Mouse (Mus musculus): Measurements from ENCODE around the gene Ibtk. TPM values are rescaled to one million over a fixed set of nuclear protein-coding genes. Genes with fewer than 3 reads are reported as not detected.
"Not testable (repeated sequence)": the region's sequence is repeated elsewhere in the genome, so short reads cannot be mapped to it uniquely, and the experiment has no call there.

Gene Ibtk
- 60.9 and 66.7 TPM in 2 replicates for total RNA-seq (2015; ENCODE audit: low replicate concordance)
- total RNA-seq (2017; ENCODE audit: low replicate concordance) = 132 and 138 TPM in 2 replicates

DNA sequence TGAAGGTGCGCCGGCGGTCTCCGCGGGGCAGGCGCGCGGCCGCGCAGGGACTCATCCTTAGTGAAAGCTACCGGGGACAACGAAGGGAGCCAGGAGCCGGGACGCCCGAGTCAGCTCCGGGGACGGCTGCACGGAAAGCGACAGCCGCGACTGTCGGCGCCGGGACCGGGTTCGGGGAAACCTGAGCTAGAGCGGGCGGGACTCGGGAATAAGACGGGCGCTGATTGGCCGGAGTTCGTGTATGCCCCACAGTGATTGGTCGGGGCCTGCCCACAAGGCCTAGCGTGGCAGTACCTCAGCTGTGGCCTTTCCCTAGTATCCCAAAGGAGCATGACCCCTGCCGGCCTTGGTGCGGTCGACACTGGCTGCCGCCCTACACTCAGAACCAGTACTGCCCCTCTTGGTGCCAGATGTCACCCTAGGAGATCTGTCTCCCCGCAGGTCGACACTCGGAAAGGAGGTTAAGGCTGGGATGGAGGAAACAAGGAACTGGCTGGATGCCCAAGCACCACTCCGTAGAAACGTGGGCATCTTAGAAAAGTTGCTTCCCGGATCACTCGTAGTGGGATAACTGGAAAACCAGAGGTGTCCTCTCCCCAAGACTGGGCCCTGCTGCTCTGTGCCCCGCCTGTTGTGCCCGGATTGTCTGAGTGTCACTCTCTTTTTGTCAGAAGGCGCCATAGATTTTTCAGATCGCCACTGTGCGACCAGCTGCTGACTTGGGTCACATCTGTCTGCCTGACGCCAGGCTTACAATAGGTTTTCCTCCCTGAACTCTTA lies at the start of gene Ibtk:
Gene Ibtk, minus strand, starts transcription at position 193 of the 780 bp plus-strand sequence.
- ATAC-seq (replicated peaks; ENCODE audit: low FRiP score, poor library complexity, severe bottlenecking) = peak; percentile 83

DNA sequence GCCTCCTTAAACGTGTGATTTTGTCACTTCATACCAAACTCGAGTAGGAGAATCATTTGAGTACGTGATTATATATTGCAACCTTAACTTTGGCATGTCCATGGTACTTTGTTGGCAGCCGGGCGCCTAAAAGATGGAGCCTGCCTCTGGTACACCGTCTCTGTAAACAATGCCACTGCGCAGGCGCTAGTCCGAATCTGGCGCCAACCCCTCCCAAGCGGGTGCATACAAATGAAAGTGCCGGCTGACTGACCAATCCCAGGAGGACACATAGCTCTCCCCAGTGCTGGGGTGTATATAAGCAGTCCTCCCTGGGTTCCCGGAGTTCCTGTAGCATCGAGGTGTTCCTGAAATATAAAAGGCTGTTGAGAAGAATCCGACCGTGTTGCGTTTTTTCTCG lies 42.4 kb upstream of the Ibtk start:
- not testable (repeated sequence) for ATAC-seq (replicated peaks; ENCODE audit: low FRiP score, poor library complexity, severe bottlenecking)

DNA sequence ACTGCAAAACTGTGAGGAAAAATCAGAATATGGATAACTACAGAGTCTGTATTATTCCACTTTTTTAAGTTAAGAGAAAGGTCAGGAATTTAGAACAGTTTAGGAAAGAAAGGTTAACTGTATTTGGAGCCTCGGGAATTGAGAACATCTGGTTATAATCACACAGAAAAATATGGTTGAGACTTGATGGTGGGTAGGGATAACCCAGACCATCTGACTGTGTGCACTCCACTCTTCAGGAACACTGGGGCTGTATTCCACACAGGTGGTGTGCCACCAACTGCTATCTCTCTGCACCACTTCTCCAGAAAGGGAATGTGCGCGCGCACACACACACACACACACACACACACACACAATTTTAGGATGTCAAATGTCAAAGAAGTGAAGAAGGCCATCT lies 31.1 kb upstream of the Ibtk start:
- ATAC-seq (replicated peaks; ENCODE audit: low FRiP score, poor library complexity, severe bottlenecking) = no peak

- no peak for ATAC-seq (replicated peaks; ENCODE audit: low FRiP score, poor library complexity, severe bottlenecking)
Observed at GRCm38 (mm10) chr9:85779458-85779857, 30.3 kb upstream of the Ibtk start.

DNA sequence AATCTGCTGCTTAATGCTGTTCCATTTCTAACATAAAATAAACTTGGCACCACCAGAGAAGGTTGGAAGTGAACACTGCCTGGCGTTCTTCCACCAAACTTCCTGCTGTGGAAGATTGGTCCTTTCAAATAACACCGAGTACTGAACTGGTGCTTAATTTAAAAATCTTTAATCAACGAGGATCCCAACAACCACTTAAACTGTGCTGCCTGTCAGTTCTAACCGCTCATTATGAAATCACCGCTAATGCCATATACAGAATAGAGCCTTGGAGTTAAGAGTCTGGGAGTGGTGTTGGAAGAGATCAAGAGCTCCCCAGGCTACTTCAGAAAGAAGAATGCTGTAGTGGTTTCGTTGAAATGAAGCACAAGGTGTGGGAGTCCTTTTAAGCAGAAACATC lies 28.4 kb upstream of the Ibtk start:
- no peak for ATAC-seq (replicated peaks; ENCODE audit: low FRiP score, poor library complexity, severe bottlenecking)

- 0 out of 2 replicates have a peak, but pooled peaks have one; percentile 34 for ATAC-seq (replicated peaks; ENCODE audit: low FRiP score, poor library complexity, severe bottlenecking)
Observed at GRCm38 (mm10) chr9:85772280-85772679, 23.1 kb upstream of the Ibtk start.

DNA sequence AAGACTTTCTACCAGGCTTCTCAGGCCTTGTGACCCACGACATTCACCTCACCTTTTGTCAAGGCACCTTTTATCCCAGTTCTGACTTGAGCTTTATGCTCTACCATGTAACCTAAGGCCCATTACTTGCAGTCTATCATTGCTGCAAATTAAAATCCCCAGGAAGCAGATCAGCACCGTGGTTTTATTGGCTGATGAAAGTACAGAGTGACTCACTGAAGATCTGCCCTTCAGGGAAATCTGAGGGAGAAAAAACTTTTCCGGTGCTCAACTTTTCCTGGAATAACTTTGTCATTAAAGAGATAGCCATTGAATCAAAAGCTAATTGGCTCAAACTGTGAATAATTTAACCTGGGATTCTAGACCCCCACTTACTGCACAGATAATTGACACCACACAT lies 22.3 kb upstream of the Ibtk start:
- no peak for ATAC-seq (replicated peaks; ENCODE audit: low FRiP score, poor library complexity, severe bottlenecking)

DNA sequence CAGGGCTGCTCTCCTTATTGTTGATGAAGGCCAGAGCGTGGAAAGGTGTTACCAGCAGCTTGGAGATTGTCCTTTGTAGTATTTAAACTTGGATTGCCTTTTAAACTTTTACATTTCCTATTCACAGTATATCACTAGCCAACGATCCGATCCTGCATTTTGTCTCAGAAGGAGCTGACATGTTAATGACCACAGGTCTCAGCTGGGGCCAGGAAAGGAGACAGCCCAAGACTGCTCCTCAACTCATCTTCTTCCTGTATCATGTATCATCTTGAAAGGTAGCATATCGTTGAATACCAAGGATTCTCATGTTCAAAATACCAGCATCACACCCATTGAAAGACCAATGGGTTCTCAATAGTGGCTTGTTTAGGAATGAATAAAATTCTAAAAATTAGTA lies 21.2 kb upstream of the Ibtk start:
- ATAC-seq (replicated peaks; ENCODE audit: low FRiP score, poor library complexity, severe bottlenecking) = no peak

- no peak for ATAC-seq (replicated peaks; ENCODE audit: low FRiP score, poor library complexity, severe bottlenecking)
Observed at GRCm38 (mm10) chr9:85769057-85769789, 20.1 kb upstream of the Ibtk start.

- no peak for ATAC-seq (replicated peaks; ENCODE audit: low FRiP score, poor library complexity, severe bottlenecking)
Observed at GRCm38 (mm10) chr9:85767255-85767654, 18.1 kb upstream of the Ibtk start.

DNA sequence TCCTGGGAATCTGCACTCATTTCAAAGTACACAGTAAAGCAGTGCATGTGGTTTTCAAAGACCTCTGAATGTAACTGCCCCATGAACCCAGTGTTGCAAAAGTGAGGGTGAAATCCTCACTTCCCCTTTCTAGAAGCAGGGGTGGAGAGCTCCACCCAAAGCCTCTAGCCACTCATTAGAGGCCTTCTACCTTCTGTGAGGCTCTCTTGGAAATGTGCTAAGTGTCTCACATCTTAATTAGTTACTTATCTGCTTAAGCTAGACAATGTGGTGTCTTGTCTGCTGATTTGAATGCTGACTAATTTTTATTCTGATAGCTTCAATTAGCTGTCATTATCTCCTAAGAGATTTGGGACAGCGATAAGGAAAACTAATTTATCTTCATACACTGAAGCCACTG lies 13.3 kb upstream of the Ibtk start:
- ATAC-seq (replicated peaks; ENCODE audit: low FRiP score, poor library complexity, severe bottlenecking) = no peak

- peak; percentile 15 for ATAC-seq (replicated peaks; ENCODE audit: low FRiP score, poor library complexity, severe bottlenecking)
Observed at GRCm38 (mm10) chr9:85750797-85751196, 1.7 kb upstream of the Ibtk start.

- peak; percentile 78 for ATAC-seq (replicated peaks; ENCODE audit: low FRiP score, poor library complexity, severe bottlenecking)
Observed at GRCm38 (mm10) chr9:85749922-85750509, 882 bp upstream of the Ibtk start.

DNA sequence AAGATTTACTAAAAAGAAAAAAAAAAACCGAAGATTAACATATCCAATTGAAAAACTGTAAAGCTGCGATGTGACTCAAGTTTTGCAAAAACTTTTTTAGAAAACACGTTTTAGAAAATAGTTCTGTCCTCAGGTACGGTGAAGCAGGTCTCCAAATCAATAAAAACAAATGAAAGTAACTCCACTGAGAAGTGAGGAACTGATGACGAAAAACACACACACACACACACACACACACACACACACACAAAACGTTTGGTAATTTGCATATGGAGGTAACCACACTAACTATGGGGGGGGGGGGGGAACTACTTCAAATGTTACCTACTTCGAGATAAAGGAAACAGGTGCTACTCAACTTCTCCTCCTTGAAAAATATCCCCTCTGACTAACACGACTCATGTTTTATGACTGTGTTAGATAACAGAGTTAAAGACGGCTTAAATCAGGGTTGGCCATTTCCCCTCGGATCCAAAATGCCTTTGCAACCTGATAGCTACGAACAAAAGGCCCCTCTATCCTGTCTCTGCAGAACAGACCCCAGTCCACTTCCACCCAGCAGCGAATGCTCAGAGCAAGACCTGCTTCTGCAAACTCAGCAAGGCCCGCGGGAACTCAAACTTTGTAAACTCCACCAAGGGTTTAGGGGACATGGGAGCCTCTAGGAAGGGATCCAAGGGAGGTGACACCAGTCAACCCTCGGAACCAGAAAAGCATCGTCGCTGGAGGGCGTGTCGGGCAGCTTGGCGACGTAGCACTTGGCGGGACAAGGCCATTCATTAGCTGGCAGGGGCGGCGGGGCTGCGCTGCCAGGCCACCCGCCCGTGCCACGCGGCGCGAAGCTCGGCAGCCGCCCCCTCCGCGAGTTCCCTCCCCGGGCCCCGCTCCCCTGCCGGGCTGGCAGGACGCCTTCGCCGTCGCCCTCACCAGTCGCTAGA lies 661 bp downstream of the Ibtk start:
- ATAC-seq (replicated peaks; ENCODE audit: low FRiP score, poor library complexity, severe bottlenecking) = peak; percentile 65

DNA sequence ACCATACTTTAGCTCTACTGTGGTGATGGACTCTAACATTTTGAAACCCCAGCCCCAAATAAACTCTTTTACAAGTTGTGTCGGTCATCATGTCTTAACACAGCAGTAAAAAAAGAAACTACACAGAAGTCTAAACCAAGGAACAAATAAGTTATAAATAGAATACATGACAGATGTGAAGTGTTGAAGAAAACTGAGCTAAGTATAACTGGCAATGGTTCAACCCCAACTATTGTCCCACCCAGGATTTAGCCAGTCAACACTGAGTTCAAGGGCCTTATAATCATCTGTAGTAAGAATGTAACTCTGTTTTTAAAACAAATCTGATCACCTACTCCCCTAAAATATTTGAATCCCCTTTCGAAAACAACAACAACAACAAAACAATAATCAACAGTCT lies 3.6 kb downstream of the Ibtk start:
- no peak for ATAC-seq (replicated peaks; ENCODE audit: low FRiP score, poor library complexity, severe bottlenecking)

- ATAC-seq (replicated peaks; ENCODE audit: low FRiP score, poor library complexity, severe bottlenecking) = no peak
Observed at GRCm38 (mm10) chr9:85743358-85743757, 5.8 kb downstream of the Ibtk start.

GRCm38 (mm10) chr9:85742107-85742506 lies 7.0 kb downstream of the Ibtk start:
- ATAC-seq (replicated peaks; ENCODE audit: low FRiP score, poor library complexity, severe bottlenecking) = no peak

DNA sequence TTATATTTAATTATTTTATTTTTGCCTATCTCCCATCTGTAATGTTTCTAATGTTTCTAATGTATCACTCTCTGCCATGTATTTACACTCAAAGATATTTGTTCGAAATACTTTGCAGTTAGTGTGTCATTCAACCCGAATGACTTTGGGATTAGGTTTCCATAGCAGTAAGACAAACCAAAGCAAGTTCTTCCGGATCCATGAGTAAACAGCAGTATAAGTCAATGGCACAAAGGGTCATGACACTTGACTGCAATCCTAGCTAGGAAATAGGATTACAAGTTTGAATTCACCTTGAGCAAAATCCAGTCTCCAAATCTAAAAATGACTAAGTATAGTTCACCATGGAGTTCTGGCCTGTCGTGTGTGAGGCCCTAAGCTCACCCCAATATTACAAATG lies 9.9 kb downstream of the Ibtk start:
- no peak for ATAC-seq (replicated peaks; ENCODE audit: low FRiP score, poor library complexity, severe bottlenecking)

DNA sequence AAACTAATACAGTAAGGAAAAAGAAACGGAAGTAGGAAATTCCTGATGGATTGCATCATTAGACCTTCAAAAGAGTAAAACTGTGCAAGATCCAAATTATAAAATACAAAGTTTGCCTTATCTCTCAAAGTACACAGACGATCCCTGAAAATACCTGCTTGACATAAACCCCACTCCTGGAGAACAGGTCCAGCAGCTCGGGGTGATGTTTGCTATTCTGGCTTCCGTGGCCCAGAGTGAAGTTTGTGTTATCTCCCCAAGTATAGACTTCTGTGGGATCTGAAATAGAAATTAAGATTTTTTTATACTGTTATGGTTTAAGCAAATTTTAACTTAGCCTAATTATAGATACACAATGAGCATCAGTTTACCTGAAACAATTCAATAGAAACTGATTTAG lies 14.3 kb downstream of the Ibtk start:
- no peak for ATAC-seq (replicated peaks; ENCODE audit: low FRiP score, poor library complexity, severe bottlenecking)

DNA sequence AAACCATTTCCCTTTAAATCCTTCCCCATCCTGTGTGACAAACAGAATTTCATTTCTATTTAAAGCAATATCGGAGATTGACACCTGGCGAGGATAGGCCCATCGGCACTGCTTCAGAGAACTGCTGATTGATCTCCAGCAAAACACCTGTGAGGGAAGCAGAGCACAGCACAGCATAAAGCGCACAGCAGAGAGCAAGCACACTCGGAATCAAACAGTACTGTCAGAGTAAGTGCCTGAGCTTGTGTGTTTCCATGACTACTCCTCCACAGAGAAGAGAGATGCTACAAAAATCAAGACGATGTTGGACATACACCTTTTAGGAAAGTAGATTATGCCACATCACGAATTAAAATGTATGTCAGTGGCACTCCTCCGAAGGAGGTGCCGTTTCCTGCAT lies 25.1 kb downstream of the Ibtk start:
- ATAC-seq (replicated peaks; ENCODE audit: low FRiP score, poor library complexity, severe bottlenecking) = no peak
